Mouse (Mus musculus): ENCODE results near the gene Bphl.

GRCm38 (mm10) chr13:34066351-34066750 lies 29.0 kb downstream of the Bphl start:
- TF ChIP-seq CTCF (IDR thresholded peaks at IDR 0.05; ENCODE audit: low read depth, low read length) (no peak), EP300 (IDR thresholded peaks at IDR 0.05; ENCODE audit: insufficient read depth, low read depth, low read length) (no peak)

Measured in ES-Bruce4 (cell line).